Mouse (Mus musculus): Measurements from ENCODE around the gene Cfap97d2.

GRCm38 (mm10) chr8:13676701-13677412 lies 28.8 kb upstream of the Cfap97d2 start:
- TF ChIP-seq TCF12 (IDR thresholded peaks at IDR 0.05; ENCODE audit: insufficient read depth, poor library complexity, severe bottlenecking) (no peak), POLR2A (IDR thresholded peaks at IDR 0.05; ENCODE audit: insufficient read length, low read depth) (no peak), MAX (IDR thresholded peaks at IDR 0.05; ENCODE audit: low read depth) (no peak), USF1 (IDR thresholded peaks at IDR 0.05; ENCODE audit: low read depth) (no peak)
